Mouse (Mus musculus) left cerebral cortex, adult 8-10 months (tissue): ENCODE results near the gene Mrtfb. TPM values are rescaled to one million over a fixed set of nuclear protein-coding genes. Genes with fewer than 3 reads are reported as not detected.

Experiments used
- DNase-seq, 2 experiments: peaks; one replicate each; pipeline ENCODE4 v3.0.0; 2022; ENCODE audit warnings: low spot score in 2 of 2
- total RNA-seq, 4 experiments: library from RNA; stranded (reverse); gene quantifications; 2 replicates each; pipeline ENCODE4 v1.2.4; 2022

Gene Mrtfb
- total RNA-seq, 4 experiments from 2014 or later: 168 to 192 (median 172) TPM

GRCm38 (mm10) chr16:13400375-13400774, 144.1 kb downstream of the Mrtfb start:
- DNase-seq: no peak

- no peak for DNase-seq
These were observed 145.3 kb downstream of the Mrtfb start for GRCm38 (mm10) chr16:13401591-13401990.

- no peak for DNase-seq
These were observed 148.4 kb downstream of the Mrtfb start for GRCm38 (mm10) chr16:13404656-13405055.

- DNase-seq: no peak
These were observed 149.1 kb downstream of the Mrtfb start for GRCm38 (mm10) chr16:13405403-13405802.

- no peak for DNase-seq
These were observed 153.4 kb downstream of the Mrtfb start for GRCm38 (mm10) chr16:13409530-13410163.

- DNase-seq: no peak
These were observed 154.5 kb downstream of the Mrtfb start for GRCm38 (mm10) chr16:13410760-13411159.

GRCm38 (mm10) chr16:13411531-13411930, 155.2 kb downstream of the Mrtfb start:
- no peak for DNase-seq

- DNase-seq: no peak
These were observed 158.3 kb downstream of the Mrtfb start for GRCm38 (mm10) chr16:13414566-13414965.

- DNase-seq: no peak
These were observed 158.7 kb downstream of the Mrtfb start for GRCm38 (mm10) chr16:13414972-13415371.

- no peak for DNase-seq
These were observed 159.2 kb downstream of the Mrtfb start for GRCm38 (mm10) chr16:13415465-13415864.

- DNase-seq: peak in 1 of 2 experiments; percentile 60
These were observed 160.2 kb downstream of the Mrtfb start for GRCm38 (mm10) chr16:13416465-13416864.

- DNase-seq: no peak
These were observed 161.6 kb downstream of the Mrtfb start for GRCm38 (mm10) chr16:13417904-13418303.

GRCm38 (mm10) chr16:13419752-13420151, 163.5 kb downstream of the Mrtfb start:
- DNase-seq: no peak

GRCm38 (mm10) chr16:13422522-13422921, 166.2 kb downstream of the Mrtfb start:
- DNase-seq: no peak

- no peak for DNase-seq
These were observed 167.5 kb downstream of the Mrtfb start for GRCm38 (mm10) chr16:13423587-13424355.

GRCm38 (mm10) chr16:13425804-13426203, 169.5 kb downstream of the Mrtfb start:
- no peak for DNase-seq

GRCm38 (mm10) chr16:13426831-13427589, 170.7 kb downstream of the Mrtfb start:
- no peak for DNase-seq

- DNase-seq: no peak
These were observed 171.8 kb downstream of the Mrtfb start for GRCm38 (mm10) chr16:13428077-13428476.

- DNase-seq: no peak
These were observed 172.5 kb downstream of the Mrtfb start for GRCm38 (mm10) chr16:13428806-13429205.

GRCm38 (mm10) chr16:13429921-13430606, 173.8 kb downstream of the Mrtfb start:
- no peak for DNase-seq

GRCm38 (mm10) chr16:13430940-13431339, 174.7 kb downstream of the Mrtfb start:
- no peak for DNase-seq

GRCm38 (mm10) chr16:13435627-13436026, 179.3 kb downstream of the Mrtfb start:
- DNase-seq: no peak
